Mouse (Mus musculus): Measurements from ENCODE around the gene Gtf2h4.

Gene Gtf2h4

DNA sequence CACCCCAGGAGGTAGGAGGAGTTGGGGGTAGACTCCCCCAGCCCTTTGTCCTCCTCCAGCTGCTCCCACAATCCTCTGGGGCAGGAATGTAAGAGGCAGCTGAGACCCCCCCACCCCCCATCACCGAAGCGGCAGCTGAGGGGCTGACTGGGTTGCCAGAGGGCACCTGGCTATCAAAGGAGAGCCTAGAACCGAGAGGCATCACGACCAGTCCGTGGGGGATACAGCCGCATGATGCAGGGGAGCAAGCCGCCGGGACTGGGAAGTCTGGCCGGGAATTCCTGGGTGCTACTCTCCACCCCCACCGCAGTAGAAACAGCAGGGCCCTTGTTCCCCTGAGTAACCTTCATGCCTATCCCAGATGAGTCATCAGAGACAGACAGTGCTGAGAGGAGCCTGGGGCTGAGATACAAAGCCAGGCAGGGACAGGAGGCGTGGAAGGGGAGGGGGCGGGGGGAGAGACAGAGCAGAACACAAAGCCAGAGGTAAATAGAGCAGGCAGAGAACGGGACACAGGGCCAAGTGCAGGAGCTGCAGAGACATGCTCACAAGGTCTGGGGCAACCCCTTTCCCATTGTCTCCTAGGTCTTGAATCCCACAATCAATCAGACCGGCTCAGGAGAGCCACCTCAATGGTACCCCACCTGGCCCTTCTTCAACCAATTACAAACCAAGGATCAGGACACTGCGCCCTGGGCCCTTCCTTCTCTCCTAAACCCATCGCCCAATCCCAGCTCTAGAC, 24.4 kb upstream of the Gtf2h4 start:
- in situ Hi-C loops (cut with MboI, MseI) = no loop called here

DNA sequence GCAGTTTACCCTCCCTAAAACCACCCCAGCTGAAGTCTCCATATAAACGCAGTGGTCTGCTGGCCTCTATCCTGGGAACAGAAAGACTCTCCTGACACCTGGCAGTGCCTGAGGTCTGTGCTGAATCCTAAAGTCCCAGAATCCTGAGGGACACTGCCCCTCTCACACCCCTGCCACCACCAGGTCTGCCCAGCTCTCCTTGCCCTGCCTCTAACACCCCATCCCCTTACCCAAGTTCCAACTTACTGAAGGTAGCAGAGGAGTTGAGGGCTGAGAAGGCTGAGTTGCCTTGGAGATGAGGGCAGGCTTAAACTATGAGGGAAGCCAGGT, 23.9 kb upstream of the Gtf2h4 start:
- in situ Hi-C loops (cut with MboI, MseI) = no loop called here

DNA sequence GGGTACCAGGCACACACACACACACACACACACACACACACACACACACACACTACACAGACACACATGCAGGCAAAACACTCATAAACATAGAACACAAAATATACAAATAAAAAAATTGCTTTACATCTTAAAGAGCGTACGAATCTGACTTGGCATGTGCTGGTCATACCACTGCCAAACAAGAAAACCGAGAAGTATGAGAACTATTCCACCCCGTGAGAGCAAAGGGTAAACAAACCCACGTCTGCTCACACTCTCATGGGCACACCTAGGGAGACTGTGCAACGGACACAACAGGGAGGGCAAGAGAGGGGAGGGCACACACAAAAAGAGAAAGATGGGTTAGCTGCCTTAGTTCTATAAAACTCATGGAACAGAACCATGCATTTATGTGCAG, 23.2 kb upstream of the Gtf2h4 start:
- in situ Hi-C loops (cut with MboI, MseI) = no loop called here

DNA sequence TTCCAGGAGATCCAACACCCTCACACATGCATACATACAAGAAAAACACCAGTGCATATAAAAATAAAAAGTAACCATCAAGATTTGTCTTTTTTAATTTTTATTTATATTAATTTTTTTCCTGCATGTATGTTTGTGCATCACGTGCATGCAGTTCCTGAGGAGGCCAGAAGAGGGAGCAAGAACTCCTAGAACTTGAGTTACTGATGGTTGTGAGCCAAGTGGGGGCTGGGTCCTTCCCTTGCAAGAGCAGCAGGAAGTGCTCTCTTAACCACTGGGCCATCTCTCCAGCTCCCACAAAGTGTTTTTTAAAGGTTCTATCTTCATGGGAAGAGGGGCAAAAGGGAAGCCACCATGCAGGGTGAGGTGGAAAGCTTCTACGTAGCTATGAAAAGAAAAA, 21.8 kb upstream of the Gtf2h4 start:
- in situ Hi-C loops (cut with MboI, MseI) = no loop called here

DNA sequence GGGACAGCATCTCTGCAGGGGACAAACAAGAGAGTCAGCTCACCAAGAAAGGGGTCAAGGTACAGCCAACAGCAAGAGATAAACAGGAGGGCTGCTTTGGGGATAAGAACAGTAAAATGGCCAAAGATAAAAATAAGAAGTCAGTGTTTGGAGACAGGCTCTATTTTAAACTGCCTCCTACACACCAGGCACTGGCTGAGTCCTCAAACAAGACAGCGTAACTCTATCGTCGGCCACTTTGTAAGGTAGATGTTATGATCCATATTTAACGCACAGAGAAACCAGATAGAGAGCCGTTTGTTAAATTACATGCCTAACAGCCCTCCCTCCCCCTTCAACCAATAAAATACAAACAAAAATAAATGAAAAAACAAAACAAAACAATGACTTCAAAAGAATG, 20.4 kb upstream of the Gtf2h4 start:
- in situ Hi-C loops (cut with MboI, MseI) = no loop called here

DNA sequence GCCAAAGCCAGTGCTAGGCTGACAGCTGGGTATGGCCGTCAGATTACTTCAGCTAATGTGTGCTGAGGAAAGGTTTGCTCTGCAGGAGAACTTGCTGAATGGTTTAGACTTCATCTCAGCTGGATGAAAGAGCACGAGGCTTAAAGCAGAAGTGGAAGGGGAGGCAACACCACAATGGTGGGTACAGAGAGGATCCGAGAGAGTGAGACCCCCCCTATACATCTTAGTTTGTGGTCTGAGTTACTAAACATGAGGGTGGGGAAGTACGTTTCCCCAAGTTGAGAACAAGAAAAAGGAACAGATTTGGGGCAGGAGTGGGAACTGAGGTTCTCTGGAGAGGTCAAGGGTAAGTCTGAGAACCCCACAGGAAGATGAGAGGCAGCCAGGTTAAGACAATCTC, 18.8 kb upstream of the Gtf2h4 start:
- in situ Hi-C loops (cut with MboI, MseI) = no loop called here

DNA sequence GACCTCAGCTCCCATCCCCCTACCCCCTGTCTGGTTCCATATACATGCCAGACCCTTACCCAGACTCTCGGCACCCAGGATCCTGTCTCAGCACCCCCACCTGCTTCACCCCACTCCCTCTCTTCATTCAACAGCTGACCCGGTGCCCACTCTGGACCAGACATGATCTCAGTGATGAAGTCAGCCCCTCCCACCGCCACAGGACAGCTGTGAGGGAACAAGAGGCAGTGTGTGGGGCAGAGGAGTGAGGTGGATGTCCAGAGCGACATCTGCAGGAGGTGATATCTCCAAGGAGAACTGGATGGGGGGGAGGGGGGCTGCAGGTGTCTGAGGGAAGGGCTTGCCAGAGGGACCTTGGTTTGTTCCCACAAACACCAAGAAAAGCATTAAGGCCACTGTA, 18.3 kb upstream of the Gtf2h4 start:
- in situ Hi-C loops (cut with MboI, MseI) = no loop called here

DNA sequence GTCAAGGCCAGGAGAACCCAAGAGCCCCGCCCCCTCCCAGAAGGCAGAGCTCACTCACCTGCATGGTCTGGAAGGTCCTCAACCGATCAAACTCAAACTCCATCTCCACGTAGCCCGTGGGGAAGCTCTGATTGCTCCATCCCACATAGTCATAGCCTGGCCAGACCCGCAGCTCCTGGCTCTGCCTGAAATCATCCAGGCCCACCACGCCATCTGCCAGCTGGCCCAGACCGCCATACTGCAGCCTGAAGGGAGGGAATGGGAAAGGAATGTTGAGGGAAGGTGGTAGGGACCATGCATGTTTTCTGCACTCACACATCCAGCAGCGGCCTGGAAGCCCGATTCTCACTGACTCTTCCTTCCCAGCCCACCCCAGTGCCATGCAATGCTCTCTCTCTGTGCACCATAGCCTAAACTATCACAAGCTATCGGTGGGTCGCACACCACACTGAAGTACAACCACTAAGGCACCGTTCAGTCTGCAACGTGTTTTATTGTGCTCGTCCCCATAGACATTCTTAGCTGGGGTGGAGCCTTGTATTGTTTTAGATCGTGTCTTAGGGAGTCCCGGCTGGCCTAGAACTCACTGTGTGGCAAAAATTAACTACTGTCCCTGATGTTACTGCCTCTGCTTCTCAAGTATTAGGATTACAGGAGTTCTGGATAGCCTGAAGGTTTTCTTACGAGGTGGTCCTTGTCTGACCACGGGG, 16.6 kb upstream of the Gtf2h4 start:
- in situ Hi-C loops (cut with MboI, MseI) = no loop called here

DNA sequence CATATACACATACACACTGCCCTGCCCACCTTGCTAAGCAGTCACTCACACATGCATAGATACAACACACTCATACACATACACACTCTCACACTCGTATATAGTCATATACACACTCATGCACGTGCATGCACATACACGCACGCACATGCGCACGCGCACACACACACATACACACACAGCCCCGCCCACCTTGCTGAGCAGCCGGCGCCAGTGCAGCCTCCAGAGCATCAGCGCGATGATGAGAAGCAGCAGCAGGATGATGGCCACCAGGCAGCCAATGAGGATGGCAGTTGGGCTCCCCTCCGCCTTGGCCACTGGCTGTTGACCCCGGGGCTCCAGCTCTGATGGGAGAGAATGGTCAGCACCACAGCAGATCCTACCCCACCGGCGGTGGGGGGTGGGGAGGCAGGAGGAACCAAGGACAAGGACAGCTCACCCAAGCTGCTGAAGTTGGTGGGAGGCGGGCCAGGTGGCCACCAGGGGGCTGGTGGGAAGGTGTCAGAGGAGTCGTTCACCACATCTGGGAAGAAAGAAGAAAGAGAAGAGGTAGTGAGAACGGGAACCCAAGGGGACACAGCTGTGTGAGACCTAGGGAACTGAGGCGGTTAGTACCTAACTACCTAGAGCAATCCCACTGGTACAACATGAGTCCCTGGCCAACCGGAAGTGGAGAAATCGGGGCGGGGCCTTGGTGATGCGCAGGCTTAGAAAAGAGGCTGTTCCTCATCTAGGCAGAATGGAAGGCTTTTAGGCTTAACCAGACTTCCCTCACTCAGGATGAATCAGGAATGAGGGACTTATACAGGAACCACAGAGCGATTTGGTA, 15.0 kb upstream of the Gtf2h4 start:
- in situ Hi-C loops (cut with MboI, MseI) = no loop called here

DNA sequence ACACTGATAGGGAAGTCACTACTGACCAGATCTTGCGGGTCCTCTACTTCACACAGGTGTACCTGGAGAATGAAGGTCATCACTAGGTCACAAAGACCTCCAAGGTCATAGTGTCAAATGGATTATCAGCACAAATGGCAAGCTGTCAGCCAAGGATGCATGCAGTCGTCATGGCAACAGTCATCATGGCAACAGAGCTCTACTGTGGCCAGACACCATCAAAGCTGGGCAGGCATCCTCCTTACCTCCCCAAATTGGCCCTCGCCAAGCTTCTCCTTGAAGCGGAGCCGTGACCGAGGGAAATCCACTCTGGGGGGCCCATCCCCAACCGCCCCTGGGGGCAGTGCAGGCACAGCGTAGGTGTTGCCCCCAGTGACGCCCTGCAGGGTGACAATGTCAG, 11.5 kb upstream of the Gtf2h4 start:
- in situ Hi-C loops (cut with MboI, MseI) = no loop called here

DNA sequence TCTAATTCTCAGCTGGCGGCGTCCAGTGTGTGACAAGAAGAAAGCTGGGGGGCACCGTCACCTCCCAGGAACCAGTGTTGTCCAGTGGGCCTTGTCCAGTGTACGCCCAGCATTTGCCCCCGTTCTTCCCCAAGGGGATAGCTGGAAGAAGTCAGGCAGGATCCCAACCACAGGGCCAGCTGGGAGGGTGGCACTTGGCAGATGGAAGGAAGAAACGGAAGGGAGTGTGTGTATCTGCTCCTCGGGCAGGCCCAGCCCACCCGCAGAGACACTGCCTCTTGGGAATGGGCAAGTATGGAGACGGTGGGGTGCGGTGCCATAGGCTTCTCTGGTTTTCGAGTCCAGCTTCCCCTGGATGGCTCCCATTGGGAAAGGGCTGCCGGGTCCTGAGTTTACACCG, 8.4 kb upstream of the Gtf2h4 start:
- in situ Hi-C loops (cut with MboI, MseI) = no loop called here

DNA sequence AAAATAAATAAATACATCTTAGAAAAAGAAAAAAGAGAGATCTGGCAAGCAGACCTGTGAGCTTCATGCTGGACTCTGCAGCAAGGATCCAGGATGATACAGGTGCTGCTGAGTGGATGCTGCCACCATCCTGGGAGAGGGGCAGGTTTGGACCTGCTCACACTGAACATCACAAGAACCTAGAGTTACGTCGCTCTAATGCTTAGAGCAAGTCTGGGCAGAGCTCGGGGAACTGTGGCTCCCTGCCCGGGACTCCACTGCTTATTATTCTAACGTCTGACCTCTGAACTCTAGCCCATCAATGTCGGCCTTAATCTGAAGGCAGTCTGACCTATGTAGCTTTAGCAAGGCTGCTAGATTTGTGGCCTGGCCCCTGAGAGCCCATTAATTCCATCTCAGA, 7.1 kb upstream of the Gtf2h4 start:
- in situ Hi-C loops (cut with MboI, MseI) = no loop called here

DNA sequence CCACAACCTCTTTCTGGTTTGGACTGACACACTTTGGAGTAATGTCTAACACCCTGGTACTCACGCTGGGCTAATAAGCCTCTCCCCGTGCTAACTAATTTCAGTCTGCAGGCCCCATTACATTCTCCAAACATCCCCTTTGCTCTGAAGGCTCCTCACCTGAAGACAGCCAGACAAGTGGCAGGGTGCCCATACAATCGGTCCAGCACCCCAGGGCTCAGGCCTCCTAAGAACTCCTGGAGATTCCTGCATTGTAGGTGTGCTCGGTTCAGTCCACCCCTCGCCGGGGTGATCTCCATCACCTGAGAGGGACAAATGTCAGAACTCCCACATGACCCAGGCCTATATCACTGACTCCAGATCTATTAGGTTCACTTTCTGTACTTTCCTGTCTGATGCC, 1.0 kb downstream of the Gtf2h4 start:
- in situ Hi-C loops (cut with MboI, MseI) = no loop called here

DNA sequence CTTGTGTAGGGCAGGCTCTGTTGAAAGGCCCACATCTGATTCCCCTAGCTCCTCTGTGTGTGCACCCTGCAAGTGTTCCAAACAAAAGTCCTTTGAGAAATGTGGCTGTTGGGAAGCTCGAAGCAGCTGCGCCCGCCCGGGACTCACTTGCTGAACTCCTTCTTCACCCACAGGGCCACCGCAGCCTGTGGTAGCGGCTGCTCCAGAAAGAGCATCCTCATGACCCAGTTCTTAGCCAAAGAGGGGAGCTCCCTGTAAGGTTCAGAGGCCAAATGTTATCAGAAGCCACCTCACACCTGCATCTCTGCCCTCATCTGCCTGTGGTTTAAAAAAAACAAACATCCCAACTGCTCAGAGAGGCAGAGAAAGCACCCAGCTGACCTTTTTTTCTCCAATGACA, 1.7 kb downstream of the Gtf2h4 start:
- in situ Hi-C loops (cut with MboI, MseI) = no loop called here

DNA sequence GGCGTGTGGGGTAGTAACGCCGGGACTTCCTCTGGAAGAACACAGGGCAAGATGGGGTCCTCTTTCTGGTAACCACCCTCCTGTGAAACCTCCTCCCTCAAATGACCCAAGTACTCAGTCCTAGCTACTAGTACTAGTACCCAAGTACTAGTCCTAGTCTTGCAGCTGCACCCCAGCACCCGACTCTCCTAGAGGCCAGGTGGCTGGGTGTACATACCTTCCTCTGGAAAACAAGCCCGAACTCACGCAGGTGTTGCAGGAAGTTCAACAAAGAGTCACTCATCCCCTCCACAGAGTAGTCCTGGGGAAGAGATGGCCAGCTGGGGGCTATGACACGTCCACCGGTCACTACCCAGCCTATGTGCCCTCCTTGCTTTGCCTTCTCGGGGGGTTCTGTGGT, 3.8 kb downstream of the Gtf2h4 start:
- in situ Hi-C loops (cut with MboI, MseI) = no loop called here

DNA sequence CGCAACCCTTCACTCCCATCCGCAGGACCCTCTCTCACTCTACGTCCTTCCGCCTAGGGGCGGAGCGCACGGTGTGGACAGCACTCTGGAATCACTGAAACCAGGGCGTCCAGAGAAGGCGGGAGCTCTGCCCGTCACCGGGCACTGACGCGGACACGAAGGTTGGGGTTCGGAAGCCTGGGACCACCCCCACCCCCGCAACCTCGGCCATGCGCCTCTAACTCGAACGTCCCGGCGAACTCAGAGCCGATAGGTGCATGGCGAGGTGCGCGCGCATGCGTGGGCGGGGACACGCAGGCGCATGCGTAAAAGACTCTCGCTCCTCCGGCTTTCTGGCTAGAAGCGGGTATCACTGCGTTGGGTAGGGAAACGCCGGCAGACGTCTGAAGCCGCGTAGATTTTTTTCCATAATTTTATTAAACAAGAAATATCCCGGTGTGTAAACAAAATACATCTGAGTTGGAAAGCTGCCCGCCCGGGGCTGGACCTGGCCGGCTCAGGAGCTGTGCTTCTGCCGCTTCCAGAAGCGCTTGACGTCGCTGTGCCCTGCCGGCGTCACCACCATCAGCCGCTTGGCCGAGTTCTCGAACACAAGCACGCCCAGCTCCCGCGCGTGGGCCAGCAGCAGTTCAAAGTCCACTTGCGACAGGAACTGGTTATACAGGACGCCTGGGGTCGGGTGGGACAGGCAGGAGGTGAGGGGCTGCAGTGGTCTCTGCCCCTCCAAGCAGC, 6.0 kb downstream of the Gtf2h4 start, which contains the start of gene Vars2:
Gene Vars2 (minus strand): TSS at position 259 of the 732 bp plus-strand sequence.
- in situ Hi-C loops (cut with MboI, MseI) = no loop called here

DNA sequence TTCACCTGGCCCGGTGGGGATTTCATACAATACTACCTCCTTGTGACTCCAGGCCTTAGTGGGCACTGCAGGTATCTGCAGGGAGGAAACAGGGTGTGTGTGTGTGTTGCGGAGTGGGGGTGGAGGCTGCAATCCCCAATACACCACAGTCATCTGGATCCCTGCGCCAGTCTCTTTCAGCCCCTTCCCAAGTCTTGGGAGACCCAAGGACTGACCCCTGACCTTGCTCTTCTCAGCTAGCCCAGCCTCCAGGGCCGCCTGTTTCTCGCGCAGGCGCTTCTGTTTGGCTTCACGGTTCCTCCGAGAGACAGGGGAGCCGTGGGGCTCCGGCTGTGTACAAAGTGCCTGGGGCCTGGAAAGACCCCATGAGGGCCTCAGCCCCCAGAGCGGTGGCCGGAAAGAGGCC, 6.7 kb downstream of the Gtf2h4 start:
- in situ Hi-C loops (cut with MboI, MseI) = no loop called here

DNA sequence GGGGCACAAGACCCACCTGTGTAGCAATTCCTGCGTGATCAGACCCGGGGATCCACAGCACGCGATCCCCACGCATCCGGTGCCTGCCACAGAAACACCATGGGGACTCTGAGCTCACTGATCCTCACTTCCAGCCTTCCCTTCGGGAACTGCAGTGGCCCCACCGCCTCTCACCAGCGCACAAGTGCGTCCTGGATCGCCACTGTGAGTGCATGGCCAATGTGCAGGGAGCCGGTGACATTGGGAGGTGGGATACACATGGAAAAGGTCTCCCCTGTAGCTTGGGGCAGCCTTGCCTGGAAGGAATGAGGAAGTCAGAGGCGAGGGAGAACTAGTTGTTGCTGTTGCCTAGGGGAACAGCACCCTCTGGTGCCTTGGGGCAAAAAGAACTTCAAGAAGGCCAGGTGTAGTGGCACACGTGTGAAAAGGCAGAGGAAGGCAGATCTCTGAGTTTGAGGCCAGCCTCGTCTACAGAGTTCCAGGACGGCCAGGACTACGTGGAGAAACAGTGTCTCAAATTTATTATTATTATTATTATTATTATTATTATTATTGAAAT, 7.5 kb downstream of the Gtf2h4 start:
- in situ Hi-C loops (cut with MboI, MseI) = no loop called here

DNA sequence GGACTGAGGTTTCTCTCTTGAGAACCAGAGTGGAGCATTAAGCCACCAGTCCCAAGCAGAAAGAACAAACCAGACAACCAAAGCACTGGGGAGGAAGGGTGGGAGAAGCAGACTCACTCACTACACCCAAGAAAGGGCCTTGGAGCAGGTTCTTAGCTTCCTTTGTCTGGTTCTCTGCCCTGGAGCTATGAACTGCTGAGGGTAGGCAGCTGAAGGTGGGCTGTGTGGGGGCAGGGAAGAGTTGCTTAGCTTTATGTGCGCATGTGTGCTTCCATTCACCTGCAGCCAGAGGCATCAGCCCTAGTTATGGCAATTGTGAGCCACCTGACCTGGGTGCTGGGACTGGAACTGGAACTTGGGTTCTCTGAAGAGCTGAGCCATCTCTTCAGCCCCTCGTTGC, 20.5 kb downstream of the Gtf2h4 start:
- in situ Hi-C loops (cut with MboI, MseI) = no loop called here

DNA sequence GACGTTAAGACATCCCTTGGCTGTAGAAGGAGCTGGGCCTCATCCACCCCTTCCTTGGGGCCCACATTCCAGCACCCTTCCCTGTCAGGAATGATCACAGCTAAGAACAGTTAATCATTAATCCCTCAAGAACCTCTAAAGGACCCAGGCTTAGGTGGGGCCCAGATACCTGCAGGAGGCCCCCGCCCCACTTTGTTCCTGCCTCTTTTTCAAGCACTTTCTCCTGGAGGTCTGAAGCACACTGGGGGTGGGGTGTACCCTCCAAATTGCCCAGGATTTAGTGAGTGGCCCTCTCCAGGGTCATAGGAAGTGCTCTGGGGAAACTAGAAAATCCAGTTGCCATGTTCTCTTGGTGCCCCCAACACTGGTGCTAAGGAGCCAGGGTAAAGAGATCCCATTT, 24.1 kb downstream of the Gtf2h4 start:
- in situ Hi-C loops (cut with MboI, MseI) = no loop called here

DNA sequence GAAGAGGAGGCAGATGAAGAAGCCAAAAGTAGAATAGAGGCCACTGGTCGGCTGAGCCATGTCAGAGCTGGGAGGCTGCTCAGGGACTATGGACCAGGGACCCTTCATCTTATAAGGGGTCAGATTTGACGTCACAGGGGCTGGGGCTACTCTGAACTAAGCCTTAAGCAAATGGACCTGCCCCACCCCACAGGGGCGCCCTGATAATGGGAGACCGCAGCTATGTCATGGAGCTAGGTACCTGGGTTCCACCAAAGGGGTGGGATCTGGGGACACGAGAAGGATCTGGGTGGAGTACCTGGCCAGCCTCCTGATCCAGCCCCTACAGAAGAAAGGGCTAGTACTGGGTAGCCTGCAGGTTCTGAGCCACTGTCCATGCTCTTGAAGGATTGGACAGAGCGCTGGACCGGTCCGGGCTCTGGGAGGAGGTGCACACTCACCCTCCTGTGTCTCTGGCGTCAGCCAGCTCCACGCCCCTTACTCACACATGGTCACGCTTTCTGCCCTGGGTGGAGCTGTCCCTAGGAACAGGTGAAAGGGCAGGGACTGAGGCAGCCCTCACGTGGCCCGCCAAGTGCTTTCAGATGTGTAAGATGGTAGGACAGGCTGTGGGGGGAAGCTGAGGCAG, 29.8 kb downstream of the Gtf2h4 start, which contains the start of gene Mucl3:
Gene Mucl3 (minus strand): TSS at position 87 of the 628 bp plus-strand sequence.
- in situ Hi-C loops (cut with MboI, MseI) = no loop called here
